Mouse (Mus musculus): Measurements from ENCODE around the gene Ercc4. TPM values are rescaled to one million over a fixed set of nuclear protein-coding genes. Genes with fewer than 3 reads are reported as not detected.

Ercc4 gene
- total and polyA plus RNA-seq, 3 experiments = 10.6 to 15.5 TPM; not detected in 1

DNA sequence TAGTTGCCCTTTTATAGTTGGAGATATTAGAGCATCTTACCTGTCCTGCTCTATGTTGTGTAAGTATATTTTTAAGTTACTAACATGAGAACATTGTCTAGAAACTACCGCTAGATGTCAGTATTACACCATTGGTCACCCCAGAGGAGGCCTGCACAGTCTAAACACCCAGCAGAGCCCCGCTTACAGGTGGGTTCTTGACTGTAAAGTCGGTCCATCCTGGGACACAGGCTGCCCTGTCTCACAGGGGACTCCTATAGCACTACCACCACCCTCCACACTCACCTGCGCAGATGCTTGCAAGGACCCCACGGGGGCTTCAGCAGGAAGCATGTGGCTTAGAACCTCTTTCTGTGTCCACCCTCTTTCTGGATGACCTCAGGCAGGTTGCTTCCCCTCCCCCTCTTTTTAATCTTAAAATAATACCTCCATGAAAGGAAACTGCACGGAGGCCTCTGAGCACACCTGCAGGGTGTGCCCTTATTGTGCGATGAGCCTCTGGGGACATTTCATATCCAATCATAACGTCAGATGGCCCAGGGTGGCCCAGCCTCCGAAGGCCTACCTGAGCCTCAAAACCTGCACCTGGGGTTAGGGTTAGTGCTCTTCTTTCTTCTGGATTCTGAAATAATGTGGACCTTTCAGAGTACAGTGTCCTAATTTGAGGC is 7.9 kb downstream of the Ercc4 start:
- peaks cover 0 to 4% of the 10 kb centered on the region in 2 experiments; a peak in 2 of 4 replicates for H3K36me3 ChIP-seq (ENCODE audit: control insufficient read depth in 1 of 2, insufficient read depth in 2 of 2, low read length in 2 of 2)
- no peaks in the 10 kb centered on the region for H3K27me3 ChIP-seq (ENCODE audit: control insufficient read depth in 1 of 2, insufficient read depth in 2 of 2, low read length in 2 of 2)
- peak; percentile 80 for DNase-seq (ENCODE audit: low read depth, low spot score)

DNA sequence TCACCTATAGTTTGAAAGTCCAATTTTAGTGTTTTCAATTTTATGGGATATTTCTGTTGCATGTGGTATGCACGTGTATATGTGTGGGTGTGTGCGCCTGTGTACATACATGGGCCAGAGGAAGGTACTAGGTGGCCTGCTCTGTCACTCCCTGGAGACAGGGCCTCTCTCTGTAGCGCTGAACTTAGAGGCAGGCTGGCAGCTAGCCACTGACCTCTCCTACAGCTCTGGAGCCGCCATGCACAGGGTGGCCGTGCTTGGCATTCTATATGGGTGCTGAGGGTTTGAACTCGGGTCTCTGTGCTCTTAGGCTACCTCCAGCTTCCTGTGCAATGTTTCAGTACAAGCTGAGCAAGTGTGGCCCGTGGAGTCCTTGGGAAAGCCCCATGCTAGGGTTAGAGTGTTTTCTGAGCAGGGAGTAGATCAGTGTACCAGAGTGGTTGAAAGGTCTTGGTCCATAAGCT is 8.5 kb downstream of the Ercc4 start:
- peaks cover 0 to 3% of the 10 kb centered on the region in 2 experiments; a peak in 2 of 4 replicates for H3K36me3 ChIP-seq (ENCODE audit: control insufficient read depth in 1 of 2, insufficient read depth in 2 of 2, low read length in 2 of 2)
- TF ChIP-seq RCOR1 (IDR thresholded peaks at IDR 0.05; ENCODE audit: low read depth, low read length) (no peak), ZNF384 (IDR thresholded peaks at IDR 0.05; ENCODE audit: low read depth, low read length) (no peak)

More for the DNA sequence above, 7.9 kb downstream of the Ercc4 start:
- H3K4me3 ChIP-seq (ENCODE audit: control insufficient read depth in 1 of 2, insufficient read depth in 1 of 2, low read depth in 2 of 2, low read length in 2 of 2) = no peak overlapping the region
- no peak overlapping the region for H3K9ac ChIP-seq (ENCODE audit: control insufficient read depth, low read depth, low read length, poor library complexity, severe bottlenecking)
- TF ChIP-seq UBTF (IDR thresholded peaks at IDR 0.05; ENCODE audit: borderline replicate concordance, insufficient read depth, low read depth, low read length) (no peak), NELFE (IDR thresholded peaks at IDR 0.05; ENCODE audit: low read depth, low read length) (no peak), RAD21 (IDR thresholded peaks at IDR 0.05; ENCODE audit: low read depth, low read length) (peak; percentile 89), ZC3H11A (IDR thresholded peaks at IDR 0.05; ENCODE audit: low read depth, low read length) (peak; percentile 68), SMC3 (IDR thresholded peaks at IDR 0.05; ENCODE audit: low read depth, low read length) (peak; percentile 72), CTCF (IDR thresholded peaks at IDR 0.05 in 2 of 3, conservative IDR thresholded peaks at IDR 0.05 in 1 of 3; ENCODE audit: control insufficient read depth in 1 of 3, insufficient read depth in 1 of 3, low read depth in 2 of 3, low read length in 3 of 3, poor library complexity in 1 of 3, severe bottlenecking in 1 of 3) (peak; percentile 51 to 80 (median 65)), BHLHE40 (IDR thresholded peaks at IDR 0.05; ENCODE audit: borderline replicate concordance, low read depth, low read length) (0 out of 2 replicates have a peak, but pooled peaks have one; percentile 18), EP300 (IDR thresholded peaks at IDR 0.05; ENCODE audit: low read depth in 1 of 2, low read length in 2 of 2) (0 out of 4 replicates have a peak, but pooled peaks of 1 of the 2 experiments have one; percentile 7), TCF12 (IDR thresholded peaks at IDR 0.05; ENCODE audit: low read depth, low read length) (no peak)
- H3K79me2 ChIP-seq (ENCODE audit: control insufficient read depth, insufficient read depth, low read length, poor library complexity) = peaks cover 3% of the 10 kb centered on the region; the same call in 1 of the 2 replicates
- no peaks in the 10 kb centered on the region for H3K9me3 ChIP-seq (replicated peaks; ENCODE audit: insufficient read depth, low read length)
- no peaks in the 10 kb centered on the region for H3K4me1 ChIP-seq (ENCODE audit: control insufficient read depth in 1 of 2, insufficient read depth in 2 of 2, low read length in 2 of 2)
- no peak overlapping the region for H3K27ac ChIP-seq (ENCODE audit: control insufficient read depth, low read depth, low read length)

DNA sequence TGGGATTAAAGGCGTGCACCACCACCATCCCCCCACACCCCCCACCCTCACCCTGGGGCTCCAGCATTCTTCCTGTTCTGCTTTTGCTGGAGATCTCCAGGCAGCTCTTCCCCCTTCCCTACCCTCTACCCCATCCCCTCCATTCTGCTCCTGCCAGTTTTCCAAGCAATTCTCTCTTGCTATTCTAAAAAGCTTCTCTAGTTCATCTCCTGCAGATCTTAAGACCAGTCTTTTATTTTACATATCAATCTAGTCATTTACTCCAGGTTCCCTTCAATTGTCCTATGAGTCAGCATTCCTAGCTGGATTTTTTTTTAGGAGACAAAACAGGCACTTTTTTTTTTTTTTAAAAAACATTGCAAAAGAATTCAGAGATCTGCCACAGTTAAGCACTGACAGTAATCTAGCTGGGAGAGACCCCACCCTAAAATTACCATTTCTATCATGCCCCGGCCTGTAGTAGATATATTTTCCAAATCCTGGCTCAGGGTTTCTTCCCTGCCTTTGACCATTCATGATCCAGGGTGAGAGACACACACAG is 9.3 kb downstream of the Ercc4 start:
- no peak for DNase-seq (ENCODE audit: low read depth, low spot score)
- H3K4me1 ChIP-seq (ENCODE audit: control insufficient read depth in 1 of 2, insufficient read depth in 2 of 2, low read length in 2 of 2) = no peaks in the 10 kb centered on the region
- H3K36me3 ChIP-seq (ENCODE audit: control insufficient read depth in 1 of 2, insufficient read depth in 2 of 2, low read length in 2 of 2) = peaks cover 0 to 7% of the 10 kb centered on the region in 2 experiments; a peak in 2 of 4 replicates
- H3K79me2 ChIP-seq (ENCODE audit: control insufficient read depth, insufficient read depth, low read length, poor library complexity) = peaks cover 3% of the 10 kb centered on the region; the same call in 1 of the 2 replicates
- H3K9me3 ChIP-seq (replicated peaks; ENCODE audit: insufficient read depth, low read length) = no peaks in the 10 kb centered on the region
- no peak overlapping the region for H3K4me3 ChIP-seq (ENCODE audit: control insufficient read depth in 1 of 2, insufficient read depth in 1 of 2, low read depth in 2 of 2, low read length in 2 of 2)
- no peak overlapping the region for H3K27ac ChIP-seq (ENCODE audit: control insufficient read depth, low read depth, low read length)
- no peaks in the 10 kb centered on the region for H3K27me3 ChIP-seq (ENCODE audit: control insufficient read depth in 1 of 2, insufficient read depth in 2 of 2, low read length in 2 of 2)
- H3K9ac ChIP-seq (ENCODE audit: control insufficient read depth, low read depth, low read length, poor library complexity, severe bottlenecking) = no peak overlapping the region
- TF ChIP-seq SMC3 (IDR thresholded peaks at IDR 0.05; ENCODE audit: low read depth, low read length) (no peak), TBP (IDR thresholded peaks at IDR 0.05; ENCODE audit: low read depth, low read length) (no peak), ETS1 (IDR thresholded peaks at IDR 0.05; ENCODE audit: low read depth, low read length) (no peak), POLR2AphosphoS2 (IDR thresholded peaks at IDR 0.05; ENCODE audit: low read length) (no peak), KAT2A (conservative IDR thresholded peaks at IDR 0.05; ENCODE audit: low read depth, low read length) (no peak), RCOR1 (IDR thresholded peaks at IDR 0.05; ENCODE audit: low read depth, low read length) (no peak)

More for the DNA sequence above, 8.5 kb downstream of the Ercc4 start:
- H3K4me1 ChIP-seq (ENCODE audit: control insufficient read depth in 1 of 2, insufficient read depth in 2 of 2, low read length in 2 of 2) = no peaks in the 10 kb centered on the region
- H3K27ac ChIP-seq (ENCODE audit: control insufficient read depth, low read depth, low read length) = no peak overlapping the region
- H3K79me2 ChIP-seq (ENCODE audit: control insufficient read depth, insufficient read depth, low read length, poor library complexity) = peaks cover 3% of the 10 kb centered on the region; the same call in 1 of the 2 replicates
- H3K9ac ChIP-seq (ENCODE audit: control insufficient read depth, low read depth, low read length, poor library complexity, severe bottlenecking) = no peak overlapping the region
- no peak overlapping the region for H3K4me3 ChIP-seq (ENCODE audit: control insufficient read depth in 1 of 2, insufficient read depth in 1 of 2, low read depth in 2 of 2, low read length in 2 of 2)
- H3K27me3 ChIP-seq (ENCODE audit: control insufficient read depth in 1 of 2, insufficient read depth in 2 of 2, low read length in 2 of 2) = no peaks in the 10 kb centered on the region
- no peaks in the 10 kb centered on the region for H3K9me3 ChIP-seq (replicated peaks; ENCODE audit: insufficient read depth, low read length)
- DNase-seq (ENCODE audit: low read depth, low spot score) = no peak

All from MEL (cell line).